Mouse (Mus musculus): ENCODE measurements around the gene Agap2. TPM values are rescaled to one million over a fixed set of nuclear protein-coding genes. Genes with fewer than 3 reads are reported as not detected.
A peak's percentile ranks its signal among the peaks of the same experiment; 100 is the strongest.

Agap2 gene
- total RNA-seq, 2 experiments from 2014 or later: 3.4 to 6.7 TPM

- DNase-seq: no peak
- intact Hi-C loops (cut with DNase I; ENCODE audit: low total_unique reads): no loop called here
Measured at GRCm38 (mm10) chr10:127092742-127093141, 17.7 kb downstream of the Agap2 start.

- intact Hi-C loops (cut with DNase I; ENCODE audit: low total_unique reads): no loop called here
- DNase-seq: no peak
Measured at GRCm38 (mm10) chr10:127094382-127094802, 19.3 kb downstream of the Agap2 start.

- intact Hi-C loops (cut with DNase I; ENCODE audit: low total_unique reads): no loop called here
Measured at GRCm38 (mm10) chr10:127098514-127098913, 23.4 kb downstream of the Agap2 start.

GRCm38 (mm10) chr10:127099191-127099590, 24.1 kb downstream of the Agap2 start:
- intact Hi-C loops (cut with DNase I; ENCODE audit: low total_unique reads): no loop called here
- DNase-seq: no peak

More at GRCm38 (mm10) chr10:127098514-127098913, 23.4 kb downstream of the Agap2 start:
- no peak for DNase-seq

- DNase-seq: no peak
- intact Hi-C loops (cut with DNase I; ENCODE audit: low total_unique reads): no loop called here
Measured at GRCm38 (mm10) chr10:127099868-127100267, 24.8 kb downstream of the Agap2 start.

- intact Hi-C loops (cut with DNase I; ENCODE audit: low total_unique reads): no loop called here
- DNase-seq: no peak
Measured at GRCm38 (mm10) chr10:127100414-127100813, 25.3 kb downstream of the Agap2 start.

GRCm38 (mm10) chr10:127101151-127101550, 26.1 kb downstream of the Agap2 start:
- intact Hi-C loops (cut with DNase I; ENCODE audit: low total_unique reads): no loop called here
- DNase-seq: no peak

GRCm38 (mm10) chr10:127103631-127104030, 28.5 kb downstream of the Agap2 start:
- no peak for DNase-seq
- intact Hi-C loops (cut with DNase I; ENCODE audit: low total_unique reads): no loop called here

GRCm38 (mm10) chr10:127107563-127108261, 32.6 kb downstream of the Agap2 start:
- DNase-seq: no peak
- intact Hi-C loops (cut with DNase I; ENCODE audit: low total_unique reads): no loop called here

- intact Hi-C loops (cut with DNase I; ENCODE audit: low total_unique reads): no loop called here
- no peak for DNase-seq
Measured at GRCm38 (mm10) chr10:127108262-127108583, 33.1 kb downstream of the Agap2 start.

- intact Hi-C loops (cut with DNase I; ENCODE audit: low total_unique reads): no loop called here
Measured at GRCm38 (mm10) chr10:127111001-127111887, 36.2 kb downstream of the Agap2 start.

GRCm38 (mm10) chr10:127114408-127114807, 39.3 kb downstream of the Agap2 start:
- DNase-seq: no peak
- intact Hi-C loops (cut with DNase I; ENCODE audit: low total_unique reads): no loop called here

More at GRCm38 (mm10) chr10:127111001-127111887, 36.2 kb downstream of the Agap2 start:
- DNase-seq: no peak

GRCm38 (mm10) chr10:127115068-127115467, 40.0 kb downstream of the Agap2 start:
- intact Hi-C loops (cut with DNase I; ENCODE audit: low total_unique reads): no loop called here
- DNase-seq: no peak

- intact Hi-C loops (cut with DNase I; ENCODE audit: low total_unique reads): no loop called here
- DNase-seq: no peak
Measured at GRCm38 (mm10) chr10:127118470-127118869, 43.4 kb downstream of the Agap2 start.

- intact Hi-C loops (cut with DNase I; ENCODE audit: low total_unique reads): no loop called here
- DNase-seq: no peak
Measured at GRCm38 (mm10) chr10:127119229-127119628, 44.1 kb downstream of the Agap2 start.

GRCm38 (mm10) chr10:127120301-127121065, 45.4 kb downstream of the Agap2 start:
- intact Hi-C loops (cut with DNase I; ENCODE audit: low total_unique reads): no loop called here
- no peak for DNase-seq

GRCm38 (mm10) chr10:127121066-127121477, 46.0 kb downstream of the Agap2 start, which contains the start of gene Os9:
Os9 (minus strand) TSS chr10:127121131.
- DNase-seq: peak; percentile 95
- intact Hi-C loops (cut with DNase I; ENCODE audit: low total_unique reads): no loop called here

GRCm38 (mm10) chr10:127122018-127122417, 46.9 kb downstream of the Agap2 start:
- DNase-seq: no peak
- intact Hi-C loops (cut with DNase I; ENCODE audit: low total_unique reads): no loop called here

- DNase-seq: no peak
- intact Hi-C loops (cut with DNase I; ENCODE audit: low total_unique reads): no loop called here
Measured at GRCm38 (mm10) chr10:127122784-127123435, 47.8 kb downstream of the Agap2 start.
